ENCODE assay signal across 8 mouse cellular contexts in the genomic region with DNA sequence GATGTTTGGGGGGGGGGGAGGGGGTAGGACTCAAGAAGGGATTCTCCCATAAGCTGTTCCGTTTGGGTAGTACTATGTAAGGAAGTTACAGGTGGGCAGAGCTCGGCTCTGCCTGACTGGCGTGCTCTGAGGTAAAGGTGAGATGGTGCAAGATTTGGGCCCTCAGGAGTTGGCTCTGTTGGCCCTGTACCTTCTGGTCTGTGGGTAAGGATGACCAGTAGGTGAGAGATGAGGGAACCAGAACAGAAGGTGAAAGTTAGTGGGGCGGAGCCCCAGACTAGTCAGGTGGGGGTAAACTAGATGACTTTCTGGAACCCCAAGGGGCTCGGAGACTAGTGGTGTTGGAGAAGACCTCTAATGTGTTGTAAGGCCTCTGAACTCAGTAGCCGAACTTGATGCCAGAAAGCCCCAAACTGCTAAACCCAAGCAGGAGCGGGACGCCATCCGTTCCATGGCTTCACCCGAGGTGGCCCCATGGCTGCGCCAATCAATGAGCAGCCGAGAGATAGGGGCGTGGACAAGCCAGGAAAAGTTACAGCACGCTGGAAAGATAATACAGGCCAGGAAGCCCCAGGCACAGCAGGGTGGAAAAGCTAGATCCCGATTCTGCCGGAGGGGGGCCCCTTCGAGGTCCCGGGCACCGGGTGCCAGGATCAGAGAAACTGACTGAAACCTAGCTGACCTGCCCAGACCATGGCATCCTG. TPM values are rescaled to one million over a fixed set of nuclear protein-coding genes. Genes with fewer than 3 reads are reported as not detected.
DNase-seq lines count a peak whose midpoint lies in the region; ATAC-seq and TF ChIP-seq lines count a peak whose summit lies in the region.

No protein-coding gene starts in this region.

- no peak for TF ChIP-seq POLR2A in lung, adult 2 months (IDR thresholded peaks at IDR 0.05; ENCODE audit: borderline replicate concordance, extremely low read depth, low read depth, low read length)

- peaks cover 13% of the 10 kb centered on the region; the same call in 1 of the 2 replicates for H3K4me1 ChIP-seq in embryonic facial prominence, embryonic 14.5 days (ENCODE audit: control insufficient read depth, insufficient read depth, low read length)
- H3K4me1 ChIP-seq in heart, embryonic 10.5 days = peaks cover 37% of the 10 kb centered on the region
- peaks cover 12% of the 10 kb centered on the region for H3K4me1 ChIP-seq in lung, adult 2 months (ENCODE audit: control insufficient read depth, insufficient read depth, low read length)
- H3K4me1 ChIP-seq in neural tube, embryonic 12.5 days = peaks cover 16% of the 10 kb centered on the region

- peak overlapping the region; percentile 76 for H3K27ac ChIP-seq in embryonic facial prominence, embryonic 14.5 days (replicated peaks; ENCODE audit: low read depth, low read length)
- H3K27ac ChIP-seq in heart, embryonic 10.5 days = peak overlapping the region; percentile 87
- no peak overlapping the region for H3K27ac ChIP-seq in neural tube, embryonic 12.5 days

- WGBS in embryonic facial prominence, embryonic 14.5 days = 15% methylated on average over 19 of the region's 19 CpGs
- 12% methylated on average over 19 of the region's 19 CpGs for WGBS in heart, embryonic 10.5 days
- 15% methylated on average over 19 of the region's 19 CpGs for WGBS in lung, adult 2 months
- WGBS in neural tube, embryonic 12.5 days = 17% methylated on average over 19 of the region's 19 CpGs

- no peaks in the 10 kb centered on the region for H3K27me3 ChIP-seq in embryonic facial prominence, embryonic 14.5 days (replicated peaks; ENCODE audit: control insufficient read depth, insufficient read depth, low read length)
- no peaks in the 10 kb centered on the region for H3K27me3 ChIP-seq in heart, embryonic 10.5 days (ENCODE audit: insufficient read depth, poor library complexity, severe bottlenecking)
- H3K27me3 ChIP-seq in neural tube, embryonic 12.5 days (replicated peaks) = no peaks in the 10 kb centered on the region; the same call in 1 of the 2 replicates

- DNase-seq in adrenal gland, adult 8-10 months = peak; percentile 74
- DNase-seq in embryonic facial prominence, embryonic 14.5 days (ENCODE audit: low spot score) = peak; percentile 85
- DNase-seq in heart, embryonic 10.5 days (ENCODE audit: low spot score) = peak; percentile 91
- peak; percentile 61 for DNase-seq in kidney, adult 18-20 months
- DNase-seq in lung, adult 2 months = peak; percentile 48
- DNase-seq in cerebellum, adult 11 months = no peak
- DNase-seq in cerebellum, adult 18-20 months = no peak

- H3K4me2 ChIP-seq in embryonic facial prominence, embryonic 14.5 days (ENCODE audit: low read depth, low read length) = peak overlapping the region; percentile 89
- H3K4me2 ChIP-seq in neural tube, embryonic 12.5 days (replicated peaks) = peak overlapping the region; percentile 67

- no peaks in the 10 kb centered on the region for H3K9me3 ChIP-seq in embryonic facial prominence, embryonic 14.5 days (ENCODE audit: control insufficient read depth, low read length)
- no peaks in the 10 kb centered on the region for H3K9me3 ChIP-seq in heart, embryonic 10.5 days
- H3K9me3 ChIP-seq in neural tube, embryonic 12.5 days = no peaks in the 10 kb centered on the region

- peak overlapping the region; percentile 43 for H3K4me3 ChIP-seq in embryonic facial prominence, embryonic 14.5 days (ENCODE audit: low read depth, low read length)
- H3K4me3 ChIP-seq in heart, embryonic 10.5 days = peak overlapping the region; percentile 71
- peak overlapping the region; percentile 53 for H3K4me3 ChIP-seq in lung, adult 2 months (replicated peaks; ENCODE audit: extremely low read depth, low read depth, low read length)
- H3K4me3 ChIP-seq in neural tube, embryonic 12.5 days = peak overlapping the region; percentile 33

- ATAC-seq in embryonic facial prominence, embryonic 14.5 days (ENCODE audit: low read depth) = peak; percentile 89
- ATAC-seq in neural tube, embryonic 12.5 days (ENCODE audit: low FRiP score, low read depth) = 0 out of 2 replicates have a peak, but pooled peaks have one; percentile 50

- TF ChIP-seq CTCF in lung, adult 2 months (IDR thresholded peaks at IDR 0.05; ENCODE audit: insufficient read depth, low read length) = no peak

- peak overlapping the region; percentile 75 for H3K9ac ChIP-seq in embryonic facial prominence, embryonic 14.5 days (ENCODE audit: low read depth, low read length)
- peak overlapping the region; percentile 55 for H3K9ac ChIP-seq in neural tube, embryonic 12.5 days

- peaks cover 14% of the 10 kb centered on the region for H3K36me3 ChIP-seq in embryonic facial prominence, embryonic 14.5 days (ENCODE audit: control insufficient read depth, insufficient read depth, low read length)
- peaks cover 31% of the 10 kb centered on the region for H3K36me3 ChIP-seq in heart, embryonic 10.5 days
- peaks cover 16% of the 10 kb centered on the region for H3K36me3 ChIP-seq in neural tube, embryonic 12.5 days

RNA-seq across cellular contexts. Expression of gene Tlcd2, which starts 6.1 kb away (rescaled TPM):
- total RNA-seq in adrenal gland, adult 8-10 months (2022) = 10 to 100 TPM; 10.1 to 16.7 (median 13.1) TPM
- 19.1 and 22.7 TPM in 2 replicates for polyA plus RNA-seq in embryonic facial prominence, embryonic 14.5 days (2014; fragmentation: Nextera tagmentation; extraction: Ambion mirVana)
- polyA plus RNA-seq in heart, embryonic 10.5 days (2016; fragmentation: Nextera tagmentation; extraction: Ambion mirVana) = 12.8 and 21.3 TPM in 2 replicates
- 15.3 and 29.6 TPM in 2 replicates for polyA plus RNA-seq in lung, adult 2 months (2012; rRNA removed)
- polyA plus RNA-seq in neural tube, embryonic 12.5 days (2016; fragmentation: Nextera tagmentation; extraction: Ambion mirVana) = 8.3 and 8.6 TPM in 2 replicates

RNA-seq across cellular contexts. Expression of gene Wdr81, which starts 13.1 kb away (rescaled TPM):
- 10 to 100 TPM; 19.3 to 21.7 (median 20.2) TPM for total RNA-seq in adrenal gland, adult 8-10 months (2022)
- polyA plus RNA-seq in embryonic facial prominence, embryonic 14.5 days (2014; fragmentation: Nextera tagmentation; extraction: Ambion mirVana) = 5.7 and 7.0 TPM in 2 replicates
- 6.9 and 7.6 TPM in 2 replicates for polyA plus RNA-seq in heart, embryonic 10.5 days (2016; fragmentation: Nextera tagmentation; extraction: Ambion mirVana)
- polyA plus RNA-seq in lung, adult 2 months (2012; rRNA removed) = 27.9 and 29.9 TPM in 2 replicates
- polyA plus RNA-seq in neural tube, embryonic 12.5 days (2016; fragmentation: Nextera tagmentation; extraction: Ambion mirVana) = 8.2 and 9.0 TPM in 2 replicates

RNA-seq across cellular contexts. Expression of gene Prpf8, which starts 19.0 kb away (rescaled TPM):
- total RNA-seq in adrenal gland, adult 8-10 months (2022) = 100 to 1,000 TPM; 155 to 170 (median 167) TPM
- 76.6 and 83.5 TPM in 2 replicates for polyA plus RNA-seq in embryonic facial prominence, embryonic 14.5 days (2014; fragmentation: Nextera tagmentation; extraction: Ambion mirVana)
- polyA plus RNA-seq in heart, embryonic 10.5 days (2016; fragmentation: Nextera tagmentation; extraction: Ambion mirVana) = 49.2 and 53.7 TPM in 2 replicates
- polyA plus RNA-seq in lung, adult 2 months (2012; rRNA removed) = 67.9 and 90.2 TPM in 2 replicates
- 68.3 and 69.2 TPM in 2 replicates for polyA plus RNA-seq in neural tube, embryonic 12.5 days (2016; fragmentation: Nextera tagmentation; extraction: Ambion mirVana)

RNA-seq across cellular contexts. Expression of gene Serpinf2, which starts 28.3 kb away (rescaled TPM):
- total RNA-seq in adrenal gland, adult 8-10 months (2022) = under 1 TPM in 3 of 4 experiments, not detected in 1; 0.31 to 0.41 (median 0.38) TPM
- not detected in 2 replicates for polyA plus RNA-seq in embryonic facial prominence, embryonic 14.5 days (2014; fragmentation: Nextera tagmentation; extraction: Ambion mirVana)
- polyA plus RNA-seq in heart, embryonic 10.5 days (2016; fragmentation: Nextera tagmentation; extraction: Ambion mirVana) = 3.6 and 98.2 TPM in 2 replicates
- 0.60 and 0.82 TPM in 2 replicates for polyA plus RNA-seq in lung, adult 2 months (2012; rRNA removed)
- 0.18 and 0.40 TPM in 2 replicates for polyA plus RNA-seq in neural tube, embryonic 12.5 days (2016; fragmentation: Nextera tagmentation; extraction: Ambion mirVana)

RNA-seq across cellular contexts. Expression of gene Rilp, which starts 42.2 kb away (rescaled TPM):
- 1 to 10 TPM; 3.6 to 8.9 (median 8.0) TPM for total RNA-seq in adrenal gland, adult 8-10 months (2022)
- 0.59 and 0.70 TPM in 2 replicates for polyA plus RNA-seq in embryonic facial prominence, embryonic 14.5 days (2014; fragmentation: Nextera tagmentation; extraction: Ambion mirVana)
- polyA plus RNA-seq in heart, embryonic 10.5 days (2016; fragmentation: Nextera tagmentation; extraction: Ambion mirVana) = 0.76 and 0.78 TPM in 2 replicates
- 14.5 and 15.3 TPM in 2 replicates for polyA plus RNA-seq in lung, adult 2 months (2012; rRNA removed)
- polyA plus RNA-seq in neural tube, embryonic 12.5 days (2016; fragmentation: Nextera tagmentation; extraction: Ambion mirVana) = 0.52 and 0.76 TPM in 2 replicates

Comparison
In these comparisons a context has a peak if more than half of its experiments do, and no peak if none do; other contexts are left out.
1. DNase-seq: peak in adrenal gland, adult 8-10 months (single experiment), embryonic facial prominence, embryonic 14.5 days (single experiment), heart, embryonic 10.5 days (single experiment), kidney, adult 18-20 months (single experiment) and lung, adult 2 months (single experiment); none in cerebellum, adult 11 months (single experiment) and cerebellum, adult 18-20 months (0 of 2).
2. Peak in every context shown above with its lines, with median percentiles within 50 percentile points of each other: H3K4me3 ChIP-seq.